Mouse (Mus musculus) MN1 (cell line): ENCODE data around the gene Cfap299.

Source experiments
- DNase-seq: peaks from one replicate; pipeline ENCODE4 v3.0.0-alpha.2; 2016; ENCODE audit warnings: low spot score

Gene Cfap299

GRCm38 (mm10) chr5:98617416-98617815, 288.3 kb downstream of the Cfap299 start:
- no peak for DNase-seq

DNA sequence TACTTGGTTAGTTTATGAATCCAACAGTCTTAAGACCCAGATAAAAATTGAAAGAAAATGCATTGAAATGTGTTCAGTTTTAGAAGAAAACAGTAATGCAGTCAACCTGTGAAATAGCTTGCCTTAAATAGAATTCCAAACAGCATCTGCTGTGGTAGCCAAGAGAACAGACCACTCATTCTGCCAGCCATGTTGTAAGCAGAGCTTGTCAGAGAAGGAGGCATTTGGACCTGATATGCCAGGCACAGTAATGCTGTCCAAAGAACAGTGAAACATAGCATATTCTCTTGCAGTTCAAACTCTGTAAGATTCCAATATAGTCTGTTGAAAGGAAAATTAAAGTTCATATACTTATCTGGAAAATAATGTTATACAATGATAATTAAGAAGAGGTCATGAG, 321.2 kb downstream of the Cfap299 start:
- DNase-seq, result no peak

GRCm38 (mm10) chr5:98651049-98651448, 321.9 kb downstream of the Cfap299 start:
- DNase-seq, result no peak

DNA sequence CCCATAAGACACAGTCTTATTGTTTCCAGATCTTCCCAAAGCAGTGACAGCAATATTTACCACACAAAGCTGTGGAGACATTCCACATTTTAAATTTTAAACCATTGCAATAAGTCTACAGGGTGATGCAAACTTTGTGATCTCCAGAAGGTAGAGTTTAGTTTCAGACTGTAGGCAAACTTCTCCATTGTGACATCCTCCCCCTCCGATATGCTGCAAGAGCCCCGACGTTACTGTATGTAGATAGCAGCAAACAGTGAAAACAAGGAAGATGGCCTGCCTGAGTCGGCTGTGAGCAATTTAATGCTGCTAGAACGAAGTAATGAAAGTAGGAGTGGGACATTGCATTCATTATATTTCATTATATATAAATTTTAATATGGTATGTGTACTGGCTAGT, 359.1 kb downstream of the Cfap299 start:
- DNase-seq, result no peak

- DNase-seq, result no peak
Observed at GRCm38 (mm10) chr5:98692070-98692469, 363.0 kb downstream of the Cfap299 start.

DNA sequence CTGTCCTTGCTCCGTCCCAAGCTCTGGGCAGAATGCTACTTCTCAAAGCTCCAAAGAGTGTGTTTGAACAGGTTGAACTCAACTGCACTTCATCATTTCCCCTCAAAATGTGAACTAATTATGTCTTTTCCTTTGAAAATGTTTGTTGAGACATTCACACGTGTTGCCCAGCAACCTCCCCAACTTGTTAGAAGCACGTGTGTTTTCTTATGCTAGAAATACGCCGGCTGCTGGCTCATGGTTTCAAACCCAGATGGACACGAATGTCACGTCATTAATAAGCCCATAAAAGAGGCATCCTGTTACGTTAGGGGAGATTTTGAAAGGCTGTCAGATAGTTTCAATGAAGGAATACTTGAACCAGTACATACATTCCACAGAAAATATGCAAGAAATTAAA, 367.2 kb downstream of the Cfap299 start:
- DNase-seq, result no peak

GRCm38 (mm10) chr5:98703963-98704362, 374.9 kb downstream of the Cfap299 start:
- DNase-seq, result no peak

GRCm38 (mm10) chr5:98706597-98706996, 377.5 kb downstream of the Cfap299 start:
- no peak for DNase-seq

- no peak for DNase-seq
Observed at GRCm38 (mm10) chr5:98715392-98715791, 386.3 kb downstream of the Cfap299 start.

DNA sequence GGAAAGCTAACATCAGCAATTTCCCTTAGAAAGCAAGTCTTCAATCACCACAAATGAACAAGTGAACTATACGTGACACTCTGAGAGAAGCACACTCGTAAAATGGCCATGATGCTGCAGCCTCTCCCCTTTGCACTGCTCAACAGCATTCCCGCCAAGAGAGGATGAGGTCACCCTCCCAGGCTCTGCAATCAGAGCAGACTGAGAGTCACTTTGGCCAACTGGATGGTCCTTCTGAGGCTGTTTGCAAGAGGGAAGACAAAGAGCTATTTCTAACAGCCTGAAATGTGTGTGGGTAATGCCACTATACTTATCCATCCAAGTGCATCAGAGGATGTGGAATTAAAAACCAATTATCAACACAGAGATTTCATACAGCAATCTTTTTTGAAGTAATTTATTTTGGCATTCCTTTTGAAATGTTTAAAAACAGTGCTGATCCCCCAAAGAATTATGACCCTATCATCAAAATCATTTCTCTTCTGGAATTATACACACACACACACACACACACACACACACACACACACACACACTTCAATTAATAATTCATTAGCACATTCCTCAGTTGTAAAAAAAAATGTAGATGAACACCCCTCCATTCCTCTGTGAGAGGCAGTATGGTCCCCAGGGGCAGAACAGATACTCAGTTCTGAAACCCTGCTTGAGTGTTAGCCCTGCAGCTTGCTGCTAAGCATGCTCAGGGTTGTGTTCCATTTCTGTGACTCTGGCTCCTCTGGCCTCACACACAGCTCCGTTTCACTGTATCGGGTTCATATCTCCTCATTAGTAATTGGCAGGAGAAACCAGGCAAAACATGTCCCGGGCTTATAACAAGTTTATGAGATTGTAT, 403.3 kb downstream of the Cfap299 start:
- DNase-seq, result no peak

GRCm38 (mm10) chr5:98733010-98733399, 403.9 kb downstream of the Cfap299 start:
- DNase-seq, result no peak

DNA sequence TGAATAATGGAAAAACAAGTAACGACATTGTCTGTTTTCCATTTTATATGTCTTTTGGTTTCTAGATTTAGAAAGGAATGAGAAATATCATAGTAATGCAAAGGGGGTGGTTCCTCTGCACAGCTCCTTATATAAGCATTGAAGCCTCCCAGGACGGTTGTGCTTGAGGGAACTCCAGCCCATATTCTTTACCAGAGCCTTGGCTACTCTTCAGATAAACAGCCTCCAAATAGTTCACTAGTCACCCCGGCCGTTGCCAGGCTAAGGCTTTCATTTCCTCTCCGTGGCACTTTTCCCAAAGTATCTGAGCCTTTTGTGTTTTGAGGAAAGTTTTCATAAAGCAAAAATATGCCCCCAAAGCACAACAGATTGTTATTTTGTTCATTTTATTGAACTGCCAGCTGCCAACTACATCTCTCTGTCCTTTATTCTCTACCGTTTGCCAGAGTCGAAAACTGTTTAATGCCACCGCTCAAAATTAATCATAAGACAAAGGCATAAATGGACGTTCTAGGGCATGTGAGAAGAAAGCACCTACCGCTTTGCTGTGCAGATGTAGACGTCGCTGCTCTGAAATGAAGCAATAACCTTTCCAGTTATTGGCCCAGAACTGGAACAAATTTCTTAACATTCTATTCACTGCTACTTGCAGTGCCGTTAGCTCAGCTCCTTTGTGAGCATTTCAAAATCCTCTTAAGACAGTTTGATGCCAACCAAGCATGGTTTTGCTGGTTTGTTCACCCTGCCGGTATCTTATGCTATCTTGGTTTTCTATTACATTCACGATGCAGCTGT, 433.0 kb downstream of the Cfap299 start:
- DNase-seq, result no peak

GRCm38 (mm10) chr5:98778588-98778987, 449.5 kb downstream of the Cfap299 start:
- DNase-seq, result no peak

- DNase-seq, result no peak
Observed at GRCm38 (mm10) chr5:98782066-98782465, 453.0 kb downstream of the Cfap299 start.

DNA sequence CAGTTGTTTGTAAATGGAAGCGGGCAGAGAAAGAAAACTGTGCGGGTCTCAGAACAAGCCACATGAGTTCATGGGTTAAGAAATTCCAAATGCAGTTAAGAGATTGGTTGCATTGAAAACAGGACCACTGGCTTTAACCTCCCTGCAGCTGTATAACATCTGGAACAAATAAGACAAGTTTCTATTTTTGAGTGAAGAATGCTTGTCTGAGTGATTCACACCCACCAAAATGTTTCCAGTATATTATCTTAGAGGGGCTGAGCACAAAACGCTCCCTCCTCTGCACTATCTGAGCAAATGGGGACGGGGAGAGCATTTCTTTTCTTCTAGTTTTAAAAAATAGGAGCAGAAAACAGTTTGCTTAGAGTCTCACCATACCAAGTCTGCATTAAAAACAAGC, 458.6 kb downstream of the Cfap299 start:
- DNase-seq, result no peak

GRCm38 (mm10) chr5:98788568-98788967, 459.5 kb downstream of the Cfap299 start:
- no peak for DNase-seq

DNA sequence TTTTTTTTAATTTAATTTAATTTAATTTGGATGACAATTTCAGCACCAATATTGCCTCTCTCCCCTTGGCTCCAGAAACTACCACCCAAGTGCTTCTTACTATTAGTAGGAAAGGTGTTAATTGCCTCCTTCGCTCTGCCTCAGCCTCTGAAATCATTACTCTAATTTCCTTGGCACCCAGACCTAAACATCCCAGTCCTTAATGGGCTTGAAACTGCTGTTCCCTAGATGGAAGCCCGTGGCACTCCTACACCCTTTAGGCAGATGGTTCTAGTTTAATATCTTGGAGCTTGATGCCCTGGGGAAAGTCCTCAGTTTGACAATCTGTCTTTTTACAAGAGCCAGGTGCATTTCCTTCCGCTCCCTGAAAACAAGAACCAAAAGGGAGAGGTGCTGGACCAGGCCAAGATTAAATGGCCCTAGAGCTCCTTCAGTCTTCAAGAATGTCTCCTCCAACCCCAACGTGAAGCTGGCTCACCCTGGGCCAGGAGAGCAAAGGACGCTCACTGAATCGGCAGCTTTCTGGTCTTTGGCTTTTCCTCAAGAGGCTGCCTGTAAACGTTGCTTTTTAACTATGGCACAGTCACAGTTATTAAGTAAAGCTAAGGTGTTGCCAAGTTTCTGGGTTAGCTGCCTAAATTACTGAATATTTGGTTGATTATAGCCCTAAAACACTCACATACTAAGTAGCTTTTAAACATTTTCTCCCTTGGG, 461.9 kb downstream of the Cfap299 start:
- DNase-seq, result no peak

- no peak for DNase-seq
Observed at GRCm38 (mm10) chr5:98801495-98801894, 472.4 kb downstream of the Cfap299 start.

DNA sequence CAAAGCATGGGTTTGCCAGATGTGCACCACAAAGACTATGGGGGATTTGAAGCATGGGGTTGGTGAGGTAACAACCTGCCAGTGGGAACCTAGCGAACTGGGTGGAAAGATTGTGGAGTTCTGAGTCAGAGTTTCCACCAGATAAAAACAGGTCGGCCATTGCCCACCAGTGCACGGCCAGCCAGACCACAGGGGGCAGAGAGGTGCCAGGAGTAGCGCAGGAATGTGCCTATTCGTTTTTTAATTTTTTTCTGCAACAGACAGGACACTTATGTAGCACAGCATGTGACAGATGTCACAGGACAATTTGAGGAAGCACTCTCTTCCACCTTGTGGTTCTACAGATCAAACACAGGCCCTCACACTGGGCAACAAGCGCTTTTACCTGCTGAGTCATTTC, 475.7 kb downstream of the Cfap299 start:
- no peak for DNase-seq

GRCm38 (mm10) chr5:98806492-98806891, 477.4 kb downstream of the Cfap299 start:
- DNase-seq, result no peak

DNA sequence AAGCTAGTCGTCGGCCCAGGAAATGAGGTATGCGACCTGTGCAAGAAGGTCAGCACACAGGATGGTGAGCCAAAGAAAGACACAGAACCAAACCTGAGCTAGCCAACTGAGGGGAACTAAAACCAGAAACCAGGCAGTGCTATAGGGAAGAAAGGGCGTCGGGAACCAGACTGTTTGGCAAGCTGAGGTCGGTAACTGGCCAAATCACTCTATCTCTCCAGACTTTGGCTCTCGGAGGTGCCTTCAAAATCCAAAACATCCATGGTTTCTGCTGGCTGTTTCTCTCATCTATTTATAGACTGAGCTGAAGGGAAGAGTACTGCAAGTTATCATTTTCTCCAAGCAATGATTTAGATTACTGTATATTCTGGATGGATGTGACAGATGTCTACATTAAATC, 477.9 kb downstream of the Cfap299 start:
- no peak for DNase-seq

DNA sequence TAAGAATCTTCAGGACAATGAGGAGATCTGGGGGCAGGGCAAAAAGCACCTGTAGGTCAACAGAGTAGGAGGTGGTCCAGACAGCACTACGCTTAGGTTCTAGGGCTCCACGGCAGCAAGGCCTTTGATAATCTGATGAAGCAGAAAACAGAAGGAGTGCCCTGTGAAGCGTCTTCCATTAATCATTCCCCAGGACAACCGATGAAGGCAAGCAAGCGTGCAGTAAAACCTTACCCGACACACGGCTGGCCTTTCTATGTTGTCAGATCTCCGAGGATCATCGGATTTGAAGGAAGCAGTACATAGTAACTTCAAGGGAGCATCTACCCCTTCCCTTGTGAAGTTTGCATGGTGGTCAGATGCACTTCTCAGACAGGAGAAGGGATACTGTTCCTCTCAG, 478.8 kb downstream of the Cfap299 start:
- no peak for DNase-seq

DNA sequence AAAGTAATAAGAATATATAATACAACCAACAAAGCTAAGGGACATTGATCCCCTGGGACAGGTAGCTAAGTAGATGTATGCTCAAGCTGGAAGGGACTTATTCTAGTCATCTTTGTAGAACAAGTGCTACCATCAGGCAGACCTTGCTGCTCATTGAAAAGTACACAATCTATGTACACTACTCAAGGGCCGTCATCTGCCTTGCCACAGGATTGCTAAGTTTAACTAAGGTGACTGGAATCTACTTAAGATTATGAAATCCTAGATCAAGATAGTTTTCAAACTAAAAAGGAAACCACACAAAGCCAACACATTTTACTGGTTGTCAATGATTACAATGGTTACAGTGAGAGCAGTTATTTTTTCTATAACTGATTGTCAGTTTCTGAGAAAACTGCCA, 483.3 kb downstream of the Cfap299 start:
- no peak for DNase-seq
